Mouse (Mus musculus) forebrain, embryonic 13.5 days (tissue): ENCODE measurements around the gene Tmem106a. TPM values are rescaled to one million over a fixed set of nuclear protein-coding genes. Genes with fewer than 3 reads are reported as not detected.
A peak's percentile ranks its signal among the peaks of the same experiment; 100 is the strongest.
"Not testable (repeated sequence)": the region's sequence is repeated elsewhere in the genome, so short reads cannot be mapped to it uniquely, and the experiment has no call there.

Experiments used
- ATAC-seq: fragments of 200-750 bp; cut with Nextera tagmentation; 2 replicates; pipeline ENCODE4 v1.8.0; 2017
- H3K27ac ChIP-seq: fragments of 300-500 bp; sonication (generic); 2 replicates; pipeline ENCODE4 v1.5.1; 2015; ENCODE audit warnings: inconsistent platforms, mild to moderate bottlenecking, moderate library complexity
- H3K27me3 ChIP-seq: fragments of 300-500 bp; sonication (generic); 2 replicates; pipeline ENCODE4 v1.6.1; 2015; ENCODE audit warnings: mild to moderate bottlenecking, inconsistent platforms
- H3K36me3 ChIP-seq: fragments of 300-500 bp; sonication (generic); 2 replicates; pipeline ENCODE4 v1.6.1; 2015; ENCODE audit warnings: mild to moderate bottlenecking, inconsistent platforms; ENCODE audit not compliant: poor library complexity, severe bottlenecking
- H3K4me1 ChIP-seq: fragments of 300-500 bp; sonication (generic); 2 replicates; pipeline ENCODE4 v1.6.1; 2015; ENCODE audit warnings: inconsistent platforms
- H3K4me2 ChIP-seq: fragments of 300-500 bp; sonication (generic); 2 replicates; pipeline ENCODE4 v1.6.1; 2015; ENCODE audit warnings: inconsistent platforms, mild to moderate bottlenecking, moderate library complexity
- H3K4me3 ChIP-seq: fragments of 300-500 bp; sonication (generic); 2 replicates; pipeline ENCODE4 v1.5.1; 2015; ENCODE audit warnings: mild to moderate bottlenecking, inconsistent platforms
- H3K9ac ChIP-seq: fragments of 300-500 bp; sonication (generic); 2 replicates; pipeline ENCODE4 v1.6.1; 2015; ENCODE audit warnings: mild to moderate bottlenecking, inconsistent platforms
- H3K9me3 ChIP-seq: fragments of 300-500 bp; sonication (generic); replicated peaks from 2 replicates; pipeline ENCODE4 v1.6.1; 2016; ENCODE audit warnings: inconsistent platforms
- WGBS: fragments of 180-500 bp; shearing (Covaris S2); methylation state at CpG from one replicate; pipeline ENCODE4 v1.1.7; 2015; 5-methylcytosine and 5-hydroxymethylcytosine counted together
- polyA plus RNA-seq: library from polyadenylated mRNA; unstranded; fragments of >200 nt; fragmentation: Nextera tagmentation; extraction: Ambion mirVana; gene quantifications from 2 replicates; pipeline ENCODE4 v1.2.1, GENCODE M21; 2015

The Tmem106a gene
- polyA plus RNA-seq, 1 experiment from 2014 or later = 1.3 TPM

DNA sequence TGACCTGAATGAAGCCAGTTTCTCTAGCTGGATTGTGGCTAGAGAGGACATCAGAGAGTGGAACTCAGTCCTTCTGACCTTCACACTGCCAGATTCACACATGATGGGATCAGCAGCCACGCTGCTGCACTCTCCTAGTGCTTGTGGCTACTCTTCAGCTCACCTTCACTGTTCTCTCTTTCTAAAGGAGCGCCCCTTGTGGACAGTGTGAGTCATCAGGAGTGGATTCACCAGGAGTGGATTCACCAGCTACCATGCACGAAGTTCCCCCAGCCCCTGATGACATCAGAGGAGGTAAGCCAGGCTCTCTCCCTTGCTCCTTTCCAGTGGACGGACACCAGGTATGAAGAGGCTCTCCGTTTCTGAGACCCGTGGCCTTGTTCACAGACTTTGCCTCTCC lies 5.9 kb upstream of the Tmem106a start:
- Histone ChIP-seq H3K9me3 (no peaks in the 10 kb centered on the region), H3K27me3 (no peaks in the 10 kb centered on the region), H3K4me3 (no peak overlapping the region), H3K9ac (no peak overlapping the region), H3K4me2 (no peak overlapping the region), H3K27ac (no peak overlapping the region), H3K4me1 (no peaks in the 10 kb centered on the region), H3K36me3 (peaks cover 99% of the 10 kb centered on the region)
- WGBS = 81% methylated on average over 6 of the region's 6 CpGs
- no peak for ATAC-seq

DNA sequence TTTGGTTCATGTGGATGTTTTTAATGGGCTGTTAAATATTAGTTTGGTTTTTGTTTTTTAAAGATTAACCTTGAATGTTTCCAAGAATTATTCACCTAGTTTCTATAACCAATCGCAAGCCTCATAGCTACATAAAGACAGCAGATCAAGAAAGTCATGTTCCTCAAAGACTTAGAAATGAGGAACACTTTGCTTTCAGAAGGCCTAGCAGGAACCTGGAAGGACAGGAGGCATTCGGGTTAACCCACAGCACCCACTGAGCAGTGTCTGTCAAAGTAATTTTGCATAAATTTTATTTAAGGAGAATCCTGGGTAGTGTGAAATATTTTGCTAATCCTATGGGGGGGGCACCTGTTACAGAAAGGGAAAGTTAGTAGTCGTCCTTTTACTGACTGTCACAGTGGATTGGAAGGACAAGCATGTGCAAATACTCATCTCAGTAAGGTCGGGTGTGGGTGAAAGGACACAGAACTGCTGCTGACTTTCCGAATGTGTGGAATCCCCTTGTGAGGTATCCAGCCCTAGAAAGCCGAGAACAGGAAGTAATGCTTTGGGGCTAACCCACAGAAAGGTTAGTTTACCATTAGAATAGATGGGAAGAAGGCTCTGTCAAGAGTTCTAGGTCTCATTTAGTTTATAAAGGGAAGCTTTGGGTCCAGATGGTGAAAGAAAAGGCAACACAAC lies 819 bp upstream of the Tmem106a start:
- H3K4me3 ChIP-seq = no peak overlapping the region
- H3K27ac ChIP-seq = no peak overlapping the region
- WGBS = 81% methylated on average over 6 of the region's 6 CpGs
- H3K9ac ChIP-seq = no peak overlapping the region
- no peak for ATAC-seq
- no peaks in the 10 kb centered on the region for H3K9me3 ChIP-seq
- H3K4me1 ChIP-seq = peaks cover 8% of the 10 kb centered on the region
- H3K27me3 ChIP-seq = no peaks in the 10 kb centered on the region
- peaks cover 57% of the 10 kb centered on the region for H3K36me3 ChIP-seq
- H3K4me2 ChIP-seq = no peak overlapping the region

DNA sequence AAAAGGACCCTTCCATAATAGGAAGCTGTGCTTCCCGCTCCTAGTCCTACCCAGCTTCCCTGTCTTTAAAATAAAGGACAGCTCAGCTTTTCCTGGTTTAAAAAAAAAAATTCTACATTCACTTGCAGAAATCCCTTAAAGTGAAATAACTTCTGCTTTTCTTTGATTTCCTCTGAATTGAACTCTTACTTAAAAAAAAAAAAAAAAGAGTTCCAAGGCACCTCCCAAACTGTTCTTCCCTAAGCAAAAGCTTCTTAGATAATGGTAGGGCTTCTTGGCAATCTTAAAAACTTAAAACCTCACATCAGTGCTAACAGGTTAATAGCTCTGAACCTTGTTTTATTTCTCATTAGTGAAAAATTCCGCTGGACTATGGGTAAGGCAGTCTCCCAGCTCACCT lies 1.2 kb downstream of the Tmem106a start:
- Histone ChIP-seq H3K9me3 (no peaks in the 10 kb centered on the region), H3K4me1 (peaks cover 8% of the 10 kb centered on the region), H3K27ac (no peak overlapping the region), H3K36me3 (peaks cover 41% of the 10 kb centered on the region), H3K9ac (no peak overlapping the region), H3K27me3 (no peaks in the 10 kb centered on the region), H3K4me2 (no peak overlapping the region), H3K4me3 (no peak overlapping the region)
- 85% methylated on average over 2 of the region's 2 CpGs for WGBS
- ATAC-seq = no peak

DNA sequence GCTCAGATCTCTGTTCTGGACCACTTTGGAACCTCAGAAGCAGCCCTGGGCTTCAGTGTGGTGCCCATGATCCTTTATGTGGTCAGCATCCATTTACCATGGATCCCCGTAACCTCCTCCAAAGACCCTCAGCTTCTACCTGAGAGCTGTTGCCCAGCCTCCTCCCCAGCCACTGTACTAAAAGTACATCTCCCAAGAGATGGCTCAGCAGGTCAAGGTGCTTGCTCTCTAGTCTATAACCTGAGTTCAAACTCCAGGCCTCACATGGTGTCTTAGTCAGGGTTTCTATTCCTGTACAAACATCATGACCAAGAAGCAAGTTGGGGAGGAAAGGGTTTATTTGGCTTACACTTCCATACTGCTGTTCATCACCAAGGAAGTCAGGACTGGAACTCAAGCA lies 3.0 kb downstream of the Tmem106a start:
- peaks cover 24% of the 10 kb centered on the region for H3K36me3 ChIP-seq
- not testable (repeated sequence) for H3K4me1 ChIP-seq, H3K27ac ChIP-seq, H3K4me3 ChIP-seq, H3K9ac ChIP-seq, H3K4me2 ChIP-seq, H3K27me3 ChIP-seq, H3K9me3 ChIP-seq, ATAC-seq
- WGBS = 97% methylated on average over 1 of the region's 1 CpGs

DNA sequence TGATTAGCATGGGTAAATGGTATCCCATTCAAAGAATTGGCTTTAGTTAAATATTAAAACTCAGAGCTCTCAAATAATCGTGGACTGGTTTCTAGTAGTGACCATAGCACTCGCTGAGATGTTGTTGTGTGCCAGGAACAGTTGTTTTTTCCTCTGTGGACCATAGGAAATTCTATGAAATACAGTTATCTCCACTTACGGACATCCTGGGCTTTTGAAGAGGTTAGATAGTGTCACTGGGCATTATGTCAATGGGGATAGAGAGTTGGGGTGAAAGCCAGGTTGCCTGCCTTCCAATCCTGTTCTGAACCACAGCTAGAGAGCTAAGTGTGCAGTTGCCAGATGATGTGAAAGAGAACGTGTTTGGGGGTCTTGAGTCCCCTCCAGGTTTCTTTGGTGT lies 3.8 kb downstream of the Tmem106a start:
- Histone ChIP-seq H3K4me3 (no peak overlapping the region), H3K27me3 (no peaks in the 10 kb centered on the region), H3K36me3 (peaks cover 22% of the 10 kb centered on the region), H3K4me2 (no peak overlapping the region), H3K4me1 (peaks cover 8% of the 10 kb centered on the region), H3K9me3 (no peaks in the 10 kb centered on the region), H3K9ac (no peak overlapping the region), H3K27ac (no peak overlapping the region)
- ATAC-seq = no peak
- 82% methylated on average over 4 of the region's 4 CpGs for WGBS

DNA sequence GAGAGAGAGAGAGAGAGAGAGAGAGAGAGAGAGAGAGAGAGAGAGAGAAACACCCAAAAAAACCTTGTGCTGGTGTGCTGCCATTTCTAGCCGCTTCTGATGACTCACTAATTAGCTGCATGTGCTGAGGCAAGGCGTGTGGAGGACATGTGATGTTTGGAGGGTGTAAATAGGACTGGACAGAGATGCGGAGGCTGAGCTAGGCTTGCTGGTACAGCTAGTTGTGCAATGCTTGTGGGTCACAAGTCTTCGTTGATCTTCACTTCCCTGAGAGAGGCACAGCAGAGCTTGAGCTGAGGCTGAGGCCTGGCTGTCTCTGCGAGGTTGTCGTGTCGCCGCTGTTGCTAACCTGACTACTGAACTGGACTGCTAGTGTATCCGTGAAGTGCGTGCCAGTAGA lies 5.6 kb downstream of the Tmem106a start:
- Histone ChIP-seq H3K4me2 (no peak overlapping the region), H3K36me3 (peaks cover 15% of the 10 kb centered on the region; the same call in 1 of the 2 replicates), H3K4me1 (no peaks in the 10 kb centered on the region), H3K9me3 (no peaks in the 10 kb centered on the region), H3K27me3 (no peaks in the 10 kb centered on the region), H3K4me3 (no peak overlapping the region), H3K27ac (no peak overlapping the region), H3K9ac (no peak overlapping the region)
- WGBS = 93% methylated on average over 10 of the region's 10 CpGs
- ATAC-seq = no peak

DNA sequence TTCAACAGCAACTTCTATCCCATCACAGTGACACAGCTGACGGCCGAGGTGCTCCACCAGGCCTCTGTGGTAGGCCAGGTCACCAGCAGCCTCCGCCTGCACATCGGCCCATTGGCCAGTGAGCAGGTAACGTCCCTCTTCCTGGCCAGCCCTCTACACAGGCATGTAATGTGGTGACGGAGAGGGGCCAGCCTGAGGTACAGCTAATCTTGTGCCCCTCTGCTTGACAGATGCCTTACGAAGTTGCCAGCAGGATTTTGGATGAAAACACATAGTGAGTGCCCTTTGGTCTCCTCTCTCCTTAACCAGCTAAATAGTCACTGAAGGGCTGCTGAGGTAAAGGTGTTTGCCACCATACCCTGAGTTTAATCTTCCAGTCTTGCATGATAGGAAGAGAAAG lies 6.8 kb downstream of the Tmem106a start:
- peaks cover 15% of the 10 kb centered on the region; the same call in 1 of the 2 replicates for H3K36me3 ChIP-seq
- no peak for ATAC-seq
- H3K9ac ChIP-seq = no peak overlapping the region
- no peaks in the 10 kb centered on the region for H3K9me3 ChIP-seq
- no peaks in the 10 kb centered on the region for H3K4me1 ChIP-seq
- H3K27ac ChIP-seq = no peak overlapping the region; the same call in 1 of the 2 replicates
- H3K4me3 ChIP-seq = no peak overlapping the region
- H3K4me2 ChIP-seq = no peak overlapping the region
- 92% methylated on average over 7 of the region's 7 CpGs for WGBS
- no peaks in the 10 kb centered on the region for H3K27me3 ChIP-seq

DNA sequence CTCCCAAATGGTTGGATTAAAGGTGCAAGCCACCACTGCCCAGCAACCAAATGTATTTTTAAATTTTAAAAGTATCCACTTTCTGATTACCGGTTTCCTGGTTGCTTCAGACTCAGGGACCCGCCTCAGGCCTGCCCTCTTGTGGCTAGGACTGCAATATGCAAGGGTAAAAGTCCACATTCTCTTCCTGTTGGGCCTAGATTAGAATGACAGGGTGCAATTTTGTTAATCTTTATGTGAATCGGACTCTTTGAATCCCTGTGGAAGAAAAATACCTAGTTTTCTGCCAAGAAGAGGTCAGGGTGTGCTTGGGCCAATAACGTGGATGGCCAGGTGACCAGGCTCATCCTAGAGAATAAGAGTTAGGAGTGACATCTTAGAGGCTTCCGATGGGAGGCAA lies 7.4 kb downstream of the Tmem106a start:
- no peaks in the 10 kb centered on the region for H3K9me3 ChIP-seq
- H3K4me1 ChIP-seq = no peaks in the 10 kb centered on the region
- peaks cover 15% of the 10 kb centered on the region; the same call in 1 of the 2 replicates for H3K36me3 ChIP-seq
- no peak for ATAC-seq
- H3K4me3 ChIP-seq = no peak overlapping the region
- no peaks in the 10 kb centered on the region for H3K27me3 ChIP-seq
- no peak overlapping the region for H3K27ac ChIP-seq
- 29% methylated on average over 5 of the region's 5 CpGs for WGBS
- H3K4me2 ChIP-seq = no peak overlapping the region
- no peak overlapping the region for H3K9ac ChIP-seq

DNA sequence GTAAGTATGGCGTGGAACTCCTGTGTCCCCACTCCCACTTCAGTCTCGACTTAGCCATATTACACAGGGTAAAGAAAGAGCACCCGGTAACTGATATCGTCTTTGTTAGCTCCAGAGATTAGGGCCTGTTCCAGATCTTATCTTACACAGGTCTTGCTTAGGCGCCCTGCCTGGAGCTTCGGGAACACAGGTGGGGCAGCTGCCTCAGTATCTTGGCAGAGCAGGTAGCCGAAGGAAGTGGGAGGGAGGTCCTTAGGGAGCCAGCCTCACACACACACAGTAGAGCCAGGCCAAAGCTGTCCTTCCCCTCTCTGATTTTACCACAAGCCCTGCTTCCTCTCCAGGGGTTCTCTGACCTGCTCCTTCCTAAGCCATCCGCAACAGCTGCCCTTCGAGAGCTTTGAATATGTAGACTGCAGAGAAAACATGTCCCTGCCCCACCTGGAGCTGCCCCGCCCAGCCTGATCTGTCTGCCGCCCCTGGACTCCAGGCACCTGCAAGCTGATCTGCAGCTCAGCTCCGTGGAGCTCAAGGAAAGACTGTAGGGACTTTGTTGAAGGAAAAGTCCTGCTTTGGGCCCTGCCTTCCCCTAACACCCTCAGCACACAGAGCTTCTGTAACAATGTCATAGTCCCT lies 8.1 kb downstream of the Tmem106a start:
- H3K4me3 ChIP-seq = no peak overlapping the region
- no peak overlapping the region for H3K9ac ChIP-seq
- H3K9me3 ChIP-seq = no peaks in the 10 kb centered on the region
- no peak for ATAC-seq
- WGBS = 77% methylated on average over 12 of the region's 12 CpGs
- no peaks in the 10 kb centered on the region for H3K27me3 ChIP-seq
- H3K36me3 ChIP-seq = peaks cover 15% of the 10 kb centered on the region; the same call in 1 of the 2 replicates
- H3K4me1 ChIP-seq = no peaks in the 10 kb centered on the region
- no peak overlapping the region for H3K4me2 ChIP-seq
- no peak overlapping the region for H3K27ac ChIP-seq

DNA sequence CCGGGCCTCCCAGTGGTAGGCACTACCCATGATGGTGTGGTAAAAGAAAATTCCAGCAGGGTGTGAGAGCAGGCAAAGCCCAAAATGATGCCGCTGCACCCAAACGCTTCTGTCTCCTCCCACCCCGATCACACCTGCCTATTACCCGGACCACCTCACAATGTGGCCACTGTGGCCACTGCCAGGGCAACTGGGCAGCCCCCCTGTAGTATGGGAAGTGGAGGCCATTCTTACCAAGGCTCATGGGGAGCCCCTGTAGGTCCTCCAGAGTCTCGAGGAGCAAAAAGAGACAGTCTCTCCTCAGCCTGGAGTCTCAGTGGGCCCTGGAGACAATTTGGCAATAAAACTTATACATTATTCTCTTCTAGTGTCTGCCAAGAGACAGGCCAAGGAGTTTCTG lies 17.1 kb downstream of the Tmem106a start, which contains the start of gene Gm11634:
Gene Gm11634 (minus strand): TSS at position 101 of the 400 bp plus-strand sequence.
- Histone ChIP-seq H3K9me3 (no peaks in the 10 kb centered on the region), H3K36me3 (no peaks in the 10 kb centered on the region), H3K4me3 (no peak within 1 kb of the TSS), H3K4me1 (no peaks in the 10 kb centered on the region), H3K27ac (no peak within 1 kb of the TSS), H3K9ac (0 out of 2 replicates have a peak within 1 kb of the TSS, but pooled peaks have one; percentile 5), H3K27me3 (peaks cover 5% of the 10 kb centered on the region; the same call in 1 of the 2 replicates), H3K4me2 (no peak within 1 kb of the TSS)
- no peak for ATAC-seq
- 77% methylated on average over 6 of the region's 6 CpGs for WGBS

DNA sequence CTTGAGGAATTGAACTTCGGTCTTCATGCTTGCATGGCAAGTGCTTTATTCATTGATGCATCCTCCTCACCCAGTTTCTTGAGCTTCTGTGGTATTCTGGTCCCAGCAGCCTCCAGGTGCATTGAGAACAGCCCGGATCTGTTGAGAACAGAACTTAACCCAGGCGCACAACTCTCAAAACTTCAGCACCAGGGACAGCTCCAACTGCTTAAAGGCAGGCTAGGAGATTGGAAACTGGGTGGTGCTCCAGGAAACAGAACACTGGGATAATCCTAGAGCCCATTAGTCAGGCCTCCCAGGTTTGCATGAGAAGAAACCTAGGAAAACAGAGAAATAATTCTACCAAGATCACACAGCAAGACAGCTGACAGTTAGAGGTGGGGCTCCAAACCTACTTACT lies 20.4 kb downstream of the Tmem106a start:
- no peak overlapping the region for H3K27ac ChIP-seq
- no peak overlapping the region for H3K4me2 ChIP-seq
- H3K4me3 ChIP-seq = no peak overlapping the region
- no peak overlapping the region for H3K9ac ChIP-seq
- WGBS = 18% methylated on average over 3 of the region's 3 CpGs
- ATAC-seq = no peak
- H3K36me3 ChIP-seq = no peaks in the 10 kb centered on the region
- no peaks in the 10 kb centered on the region for H3K4me1 ChIP-seq
- peaks cover 5% of the 10 kb centered on the region; the same call in 1 of the 2 replicates for H3K27me3 ChIP-seq
- H3K9me3 ChIP-seq = no peaks in the 10 kb centered on the region

DNA sequence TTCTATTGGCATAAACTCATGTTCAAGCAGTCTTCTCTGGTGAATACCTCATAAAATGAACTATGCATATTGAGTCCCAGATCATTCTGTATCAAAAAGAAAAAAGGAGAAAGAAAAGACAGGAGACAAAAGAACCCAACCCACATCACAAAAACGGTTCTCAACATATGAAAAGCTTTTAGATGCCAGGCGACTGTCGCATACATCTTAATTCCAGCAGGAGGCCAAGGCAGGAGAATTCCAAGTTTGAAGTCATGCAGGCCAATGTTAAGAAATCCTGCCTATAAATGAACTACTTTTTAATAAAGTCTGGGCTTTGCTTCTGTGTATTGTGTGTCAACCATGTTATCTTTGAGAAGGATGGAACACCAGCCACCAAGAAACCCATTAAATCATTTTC lies 22.1 kb downstream of the Tmem106a start:
- peaks cover 5% of the 10 kb centered on the region; the same call in 1 of the 2 replicates for H3K27me3 ChIP-seq
- WGBS = 1% methylated on average over 3 of the region's 3 CpGs
- no peak overlapping the region for H3K9ac ChIP-seq
- no peaks in the 10 kb centered on the region for H3K4me1 ChIP-seq
- no peaks in the 10 kb centered on the region for H3K9me3 ChIP-seq
- peak overlapping the region; percentile 38 for H3K4me3 ChIP-seq
- no peak overlapping the region for H3K27ac ChIP-seq
- no peak for ATAC-seq
- H3K36me3 ChIP-seq = no peaks in the 10 kb centered on the region
- H3K4me2 ChIP-seq = peak overlapping the region; percentile 63
